Mouse (Mus musculus) limb, embryonic 11.5 days (tissue): ENCODE data around the gene Mrpl33. TPM values are rescaled to one million over a fixed set of nuclear protein-coding genes. Genes with fewer than 3 reads are reported as not detected.

Experiments used
- ATAC-seq: fragments of 200-750 bp; cut with Nextera tagmentation; 2 replicates; pipeline ENCODE4 v1.8.0; 2017; ENCODE audit warnings: low read depth; ENCODE audit not compliant: insufficient number of reproducible peaks, low FRiP score, low TSS enrichment
- DNase-seq: peaks from one replicate; pipeline ENCODE4 v3.0.0-alpha.2; 2015; ENCODE audit warnings: low spot score
- H3K27ac ChIP-seq: fragments of 300-500 bp; sonication (generic); replicated peaks from 2 replicates; pipeline ENCODE4 v1.5.1; 2014; ENCODE audit warnings: low read depth, mild to moderate bottlenecking, low read length
- H3K27me3 ChIP-seq: fragments of 300-500 bp; sonication (generic); 2 replicates; pipeline ENCODE4 v1.6.1; 2014; ENCODE audit warnings: mild to moderate bottlenecking, low read length, mixed read lengths; ENCODE audit not compliant: control insufficient read depth, insufficient read depth
- H3K36me3 ChIP-seq: fragments of 300-500 bp; sonication (generic); 2 replicates; pipeline ENCODE4 v1.6.1; 2014; ENCODE audit warnings: mild to moderate bottlenecking, low read length, moderate library complexity, mixed read lengths; ENCODE audit not compliant: control insufficient read depth, insufficient read depth
- H3K4me1 ChIP-seq: fragments of 300-500 bp; sonication (generic); 2 replicates; pipeline ENCODE4 v1.6.1; 2014; ENCODE audit warnings: low read length, mixed read lengths; ENCODE audit not compliant: control insufficient read depth, insufficient read depth
- H3K4me2 ChIP-seq: fragments of 300-500 bp; sonication (generic); 2 replicates; pipeline ENCODE4 v1.6.1; 2014; ENCODE audit warnings: low read depth, mild to moderate bottlenecking, moderate library complexity; ENCODE audit not compliant: severe bottlenecking
- H3K4me3 ChIP-seq: fragments of 300-500 bp; sonication (generic); 2 replicates; pipeline ENCODE4 v1.5.1; 2014; ENCODE audit warnings: low read depth, low read length
- H3K9ac ChIP-seq: fragments of 300-500 bp; sonication (generic); 2 replicates; pipeline ENCODE4 v1.6.1; 2014; ENCODE audit warnings: mild to moderate bottlenecking, low read length
- H3K9me3 ChIP-seq: fragments of 300-500 bp; sonication (generic); 2 replicates; pipeline ENCODE4 v1.6.1; 2016; ENCODE audit warnings: low read length; ENCODE audit not compliant: control insufficient read depth
- WGBS: fragments of 180-500 bp; shearing (Covaris S2); extraction: QIAGEN DNeasy Blood & Tissue Kit; methylation state at CpG from one replicate; pipeline ENCODE4 v1.1.7; 2014; 5-methylcytosine and 5-hydroxymethylcytosine counted together
- polyA plus RNA-seq: library from polyadenylated mRNA; unstranded; fragments of >200 nt; fragmentation: Nextera tagmentation; extraction: Ambion mirVana; gene quantifications from 2 replicates; pipeline ENCODE4 v1.2.1, GENCODE M21; 2014

Mrpl33 gene
- polyA plus RNA-seq, 1 experiment from 2014 or later, result 254 TPM

DNA sequence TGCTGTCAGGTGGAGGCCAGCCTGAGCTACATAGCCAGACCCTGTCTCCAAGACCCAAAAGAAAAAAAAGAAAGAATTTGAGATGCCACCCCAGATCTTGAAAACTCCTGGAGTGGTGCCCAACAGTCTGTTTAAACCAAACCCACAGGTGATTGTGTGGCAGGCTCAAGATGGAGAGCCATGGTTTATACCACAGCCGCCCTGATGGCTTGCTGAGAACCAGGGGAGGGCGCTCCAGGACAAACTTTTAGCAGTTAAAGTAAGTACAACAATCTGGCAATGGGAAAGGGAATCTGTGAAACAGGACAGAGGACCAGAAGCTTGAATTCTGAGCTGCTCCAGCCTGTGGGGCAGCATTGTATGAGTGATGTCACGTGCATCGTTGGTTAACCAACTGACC lies 1.8 kb downstream of the Mrpl33 start:
- H3K27me3 ChIP-seq, result no peaks in the 10 kb centered on the region
- no peak overlapping the region for H3K27ac ChIP-seq
- no peaks in the 10 kb centered on the region for H3K9me3 ChIP-seq
- ATAC-seq (no peak), DNase-seq (peak; percentile 56)
- WGBS, result 63% methylated on average over 4 of the region's 4 CpGs
- no peak overlapping the region for H3K4me2 ChIP-seq
- H3K36me3 ChIP-seq, result no peaks in the 10 kb centered on the region
- H3K4me3 ChIP-seq, result no peak overlapping the region
- no peak overlapping the region for H3K9ac ChIP-seq
- peaks cover 5% of the 10 kb centered on the region; the same call in 1 of the 2 replicates for H3K4me1 ChIP-seq

DNA sequence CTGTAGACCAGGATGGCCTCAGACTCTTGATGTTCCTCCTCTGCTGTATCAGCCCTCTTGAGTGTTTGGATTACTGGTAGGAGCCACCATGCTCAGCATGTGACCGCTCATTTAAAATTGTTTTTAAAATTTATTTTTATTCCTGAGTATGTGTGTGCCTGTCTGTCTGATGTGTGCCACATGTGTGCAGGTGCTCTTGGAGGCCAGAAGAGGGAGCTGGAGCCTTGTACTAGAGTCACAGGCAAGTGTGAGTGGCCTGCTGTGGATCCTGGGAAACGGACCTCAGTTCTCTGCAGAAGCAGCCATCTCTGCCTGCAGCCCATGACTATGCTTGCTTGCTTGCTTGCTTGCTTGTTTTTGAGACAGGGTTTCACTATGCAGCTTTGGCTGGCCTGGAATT lies 2.4 kb downstream of the Mrpl33 start:
- ATAC-seq (no peak), DNase-seq (no peak)
- no peaks in the 10 kb centered on the region for H3K9me3 ChIP-seq
- peaks cover 5% of the 10 kb centered on the region; the same call in 1 of the 2 replicates for H3K4me1 ChIP-seq
- no peak overlapping the region for H3K9ac ChIP-seq
- 81% methylated on average over 2 of the region's 2 CpGs for WGBS
- H3K4me2 ChIP-seq, result no peak overlapping the region
- H3K36me3 ChIP-seq, result no peaks in the 10 kb centered on the region
- H3K4me3 ChIP-seq, result no peak overlapping the region
- no peaks in the 10 kb centered on the region for H3K27me3 ChIP-seq
- no peak overlapping the region for H3K27ac ChIP-seq

DNA sequence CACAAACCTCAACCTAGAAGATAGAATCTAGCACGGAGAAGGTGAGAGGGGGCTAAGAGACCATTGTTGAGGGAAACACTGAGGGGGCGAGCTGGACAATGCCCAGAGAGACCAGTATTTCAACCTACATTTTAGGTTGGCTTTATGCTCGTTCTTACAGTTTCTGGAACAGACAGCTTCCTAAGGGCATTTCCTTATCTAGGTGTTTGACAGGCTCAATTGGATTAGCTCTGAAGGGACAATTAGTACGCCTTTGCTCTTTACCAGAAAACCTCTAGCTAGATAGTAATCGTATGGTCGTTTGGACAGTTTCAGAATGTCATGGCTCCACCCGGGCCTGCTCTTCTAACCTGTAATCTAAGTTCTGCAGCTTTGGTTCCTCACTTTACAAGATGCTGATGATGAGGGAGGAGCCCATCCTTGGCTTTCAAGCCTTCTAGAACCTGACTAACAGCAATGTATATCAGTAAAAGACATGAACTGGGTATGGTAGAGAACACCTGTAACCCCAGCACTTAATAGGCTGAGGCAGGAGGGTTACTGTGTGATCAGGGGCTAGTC lies 4.5 kb downstream of the Mrpl33 start:
- Histone ChIP-seq H3K4me3 (no peak overlapping the region), H3K9ac (no peak overlapping the region), H3K4me2 (no peak overlapping the region), H3K9me3 (no peaks in the 10 kb centered on the region), H3K27ac (no peak overlapping the region), H3K27me3 (no peaks in the 10 kb centered on the region), H3K4me1 (peaks cover 5% of the 10 kb centered on the region; the same call in 1 of the 2 replicates), H3K36me3 (no peaks in the 10 kb centered on the region)
- 83% methylated on average over 7 of the region's 7 CpGs for WGBS
- ATAC-seq (no peak), DNase-seq (no peak)

DNA sequence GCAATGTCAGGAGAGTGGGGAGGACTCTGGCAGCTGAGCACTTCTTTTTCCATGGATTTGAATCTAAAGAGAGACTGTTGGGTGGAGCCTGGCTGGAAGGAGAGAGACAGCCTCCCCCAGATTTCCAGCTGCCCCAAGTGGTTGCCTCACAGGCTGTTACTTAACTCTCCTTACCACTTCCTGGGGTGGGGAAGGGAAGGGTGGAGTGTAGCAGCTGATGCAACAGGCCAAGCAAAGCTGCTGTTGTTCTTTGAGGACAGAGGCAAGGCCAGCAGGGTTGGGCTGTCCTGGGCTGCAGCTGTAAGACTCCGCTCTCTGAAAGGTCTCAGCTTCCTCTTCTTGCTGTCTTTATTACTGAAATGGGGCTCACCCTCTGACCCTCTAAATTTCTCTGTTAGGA lies 5.6 kb downstream of the Mrpl33 start:
- DNase-seq, result no peak
- no peaks in the 10 kb centered on the region for H3K9me3 ChIP-seq
- H3K4me1 ChIP-seq, result no peaks in the 10 kb centered on the region
- no peaks in the 10 kb centered on the region for H3K27me3 ChIP-seq
- no peak overlapping the region for H3K4me3 ChIP-seq
- H3K4me2 ChIP-seq, result no peak overlapping the region
- no peak overlapping the region for H3K9ac ChIP-seq
- no peak for ATAC-seq
- WGBS, result 92% methylated on average over 1 of the region's 1 CpGs
- no peaks in the 10 kb centered on the region for H3K36me3 ChIP-seq
- H3K27ac ChIP-seq, result no peak overlapping the region

DNA sequence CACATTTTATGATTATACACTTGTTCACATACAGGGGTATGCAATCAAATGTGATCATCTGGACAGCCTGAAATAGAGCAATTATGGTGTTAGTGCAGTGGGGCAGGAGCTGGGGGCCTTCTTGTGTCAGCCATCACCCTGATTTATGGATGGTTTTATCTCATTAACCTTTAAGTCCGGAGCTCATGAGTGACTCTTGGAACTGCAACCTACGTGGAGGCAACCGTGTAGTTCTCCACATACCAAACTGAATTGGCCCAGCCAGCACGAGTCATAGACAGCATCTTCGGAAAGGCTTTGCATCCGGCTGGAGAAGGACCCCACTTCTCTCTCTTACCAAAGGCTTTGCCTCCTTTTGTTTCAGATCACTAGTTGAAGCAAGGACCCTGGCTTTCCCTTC lies 7.0 kb downstream of the Mrpl33 start:
- ATAC-seq, result no peak
- Histone ChIP-seq H3K9ac (no peak overlapping the region), H3K36me3 (no peaks in the 10 kb centered on the region), H3K27ac (no peak overlapping the region), H3K27me3 (no peaks in the 10 kb centered on the region), H3K4me1 (no peaks in the 10 kb centered on the region), H3K4me2 (no peak overlapping the region), H3K9me3 (no peaks in the 10 kb centered on the region), H3K4me3 (no peak overlapping the region)
- no peak for DNase-seq
- 64% methylated on average over 6 of the region's 6 CpGs for WGBS

DNA sequence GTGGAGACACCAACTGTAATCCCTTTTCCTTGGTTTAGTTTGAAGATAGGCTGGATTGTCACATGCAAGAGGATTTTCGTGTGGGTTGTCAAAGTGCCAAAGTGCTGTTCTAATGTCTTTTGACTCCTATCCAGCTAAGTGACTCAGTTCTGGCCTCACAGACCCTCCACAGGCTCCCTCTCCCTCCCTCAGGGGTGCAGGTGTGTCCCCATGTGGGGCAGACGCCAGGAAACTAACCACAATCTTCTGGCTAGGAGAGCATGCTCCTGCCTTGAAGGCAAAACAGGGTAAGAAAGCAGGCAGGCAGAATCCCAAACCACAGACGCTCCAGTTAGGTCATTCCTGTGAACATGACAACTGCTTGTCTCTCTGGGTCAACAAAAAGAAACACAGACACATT lies 9.4 kb downstream of the Mrpl33 start:
- Histone ChIP-seq H3K4me1 (no peaks in the 10 kb centered on the region), H3K27ac (no peak overlapping the region), H3K4me2 (no peak overlapping the region), H3K9me3 (no peaks in the 10 kb centered on the region), H3K27me3 (no peaks in the 10 kb centered on the region), H3K4me3 (no peak overlapping the region), H3K36me3 (no peaks in the 10 kb centered on the region), H3K9ac (no peak overlapping the region)
- DNase-seq (no peak), ATAC-seq (no peak)
- WGBS, result 63% methylated on average over 3 of the region's 3 CpGs

DNA sequence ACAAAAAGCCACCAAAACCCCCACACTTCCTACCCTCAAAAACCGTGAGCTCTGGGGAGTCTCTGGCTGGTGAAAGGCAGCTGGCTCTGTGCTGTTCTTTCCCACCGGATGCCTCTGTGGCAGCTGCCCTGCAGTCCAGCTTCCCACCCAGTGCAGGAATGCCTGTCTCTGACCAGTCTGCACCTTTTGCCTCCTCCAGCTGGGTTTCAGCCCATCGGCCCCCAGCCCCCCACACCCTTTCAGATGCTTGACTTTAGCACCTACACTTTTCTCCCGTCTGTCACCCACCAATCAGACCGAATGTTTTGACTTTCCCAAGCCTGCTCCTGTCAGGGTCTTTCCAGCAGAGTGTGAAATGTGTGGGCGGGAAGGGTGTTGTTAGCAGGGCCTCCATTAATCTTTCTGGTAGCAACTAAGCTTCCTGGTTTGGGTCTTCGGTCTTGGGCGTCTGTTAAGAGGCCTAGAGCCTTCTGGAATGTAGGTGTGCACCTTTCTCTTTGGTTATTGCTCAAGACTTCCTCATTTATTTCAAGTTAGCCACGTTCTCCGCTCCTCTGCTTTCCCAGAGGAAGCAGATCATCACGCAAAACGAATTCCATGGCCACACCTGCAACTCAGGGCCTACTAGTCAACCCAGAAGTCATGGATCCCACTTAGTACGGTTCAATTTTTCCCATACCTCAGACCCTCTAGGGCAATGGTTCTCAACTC lies 13.8 kb downstream of the Mrpl33 start:
- Histone ChIP-seq H3K27ac (no peak overlapping the region), H3K36me3 (no peaks in the 10 kb centered on the region), H3K4me2 (no peak overlapping the region), H3K4me3 (no peak overlapping the region), H3K4me1 (peaks cover 5% of the 10 kb centered on the region; the same call in 1 of the 2 replicates), H3K9me3 (no peaks in the 10 kb centered on the region), H3K27me3 (no peaks in the 10 kb centered on the region), H3K9ac (no peak overlapping the region)
- DNase-seq, result no peak
- WGBS, result 52% methylated on average over 13 of the region's 13 CpGs
- no peak for ATAC-seq

DNA sequence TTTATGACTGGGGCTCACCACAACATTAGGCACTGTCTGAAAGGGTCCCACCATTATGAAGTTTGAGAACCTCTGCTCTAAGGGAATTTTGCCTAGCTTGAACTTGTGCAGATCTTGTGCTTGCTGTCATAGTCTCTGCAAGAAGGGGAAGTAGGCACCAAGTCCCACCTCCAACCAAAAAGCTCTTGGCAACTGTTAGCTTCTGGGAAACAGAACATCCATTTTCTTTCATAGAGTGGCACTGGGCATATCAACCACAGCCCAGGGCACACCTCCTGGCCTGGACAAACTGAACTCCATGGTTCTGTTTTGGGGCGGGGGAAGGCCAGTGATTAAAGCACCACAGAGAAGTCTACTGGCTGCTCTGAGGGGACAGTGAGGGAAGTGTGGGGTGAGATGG lies 14.5 kb downstream of the Mrpl33 start:
- H3K36me3 ChIP-seq, result no peaks in the 10 kb centered on the region

More for the DNA sequence above, 14.5 kb downstream of the Mrpl33 start:
- peaks cover 5% of the 10 kb centered on the region; the same call in 1 of the 2 replicates for H3K4me1 ChIP-seq
- H3K27me3 ChIP-seq, result no peaks in the 10 kb centered on the region
- no peak overlapping the region for H3K4me3 ChIP-seq
- H3K4me2 ChIP-seq, result no peak overlapping the region
- 87% methylated on average over 1 of the region's 1 CpGs for WGBS
- no peak for DNase-seq
- no peak overlapping the region for H3K9ac ChIP-seq
- no peak overlapping the region for H3K27ac ChIP-seq
- ATAC-seq, result no peak
- H3K9me3 ChIP-seq, result no peaks in the 10 kb centered on the region
